Mouse (Mus musculus): ENCODE data around the gene Apoc3.
A peak's percentile ranks its signal among the peaks of the same experiment; 100 is the strongest.

The Apoc3 gene

DNA sequence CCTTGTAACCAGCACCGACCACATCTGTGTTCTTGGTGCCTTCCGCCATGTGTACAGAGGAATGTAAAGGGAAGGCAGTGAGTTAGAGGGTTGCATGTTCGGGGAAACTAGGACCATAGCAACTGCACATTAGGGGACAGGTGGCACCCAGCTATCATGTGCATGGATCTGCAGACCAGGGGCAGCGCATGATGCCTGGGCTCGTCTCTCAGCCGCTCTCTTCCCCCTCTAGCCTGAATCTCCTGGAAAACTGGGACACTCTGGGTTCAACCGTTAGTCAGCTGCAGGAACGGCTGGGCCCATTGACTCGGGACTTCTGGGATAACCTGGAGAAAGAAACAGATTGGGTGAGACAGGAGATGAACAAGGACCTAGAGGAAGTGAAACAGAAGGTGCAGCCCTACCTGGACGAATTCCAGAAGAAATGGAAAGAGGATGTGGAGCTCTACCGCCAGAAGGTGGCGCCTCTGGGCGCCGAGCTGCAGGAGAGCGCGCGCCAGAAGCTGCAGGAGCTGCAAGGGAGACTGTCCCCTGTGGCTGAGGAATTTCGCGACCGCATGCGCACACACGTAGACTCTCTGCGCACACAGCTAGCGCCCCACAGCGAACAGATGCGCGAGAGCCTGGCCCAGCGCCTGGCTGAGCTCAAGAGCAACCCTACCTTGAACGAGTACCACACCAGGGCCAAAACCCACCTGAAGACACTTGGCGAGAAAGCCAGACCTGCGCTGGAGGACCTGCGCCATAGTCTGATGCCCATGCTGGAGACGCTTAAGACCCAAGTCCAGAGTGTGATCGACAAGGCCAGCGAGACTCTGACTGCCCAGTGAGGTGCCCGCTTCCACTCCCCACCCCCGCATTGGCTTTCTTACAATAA, 5.6 kb downstream of the Apoc3 start:
- peak; percentile 85 for DNase-seq (ENCODE audit: low spot score)

DNA sequence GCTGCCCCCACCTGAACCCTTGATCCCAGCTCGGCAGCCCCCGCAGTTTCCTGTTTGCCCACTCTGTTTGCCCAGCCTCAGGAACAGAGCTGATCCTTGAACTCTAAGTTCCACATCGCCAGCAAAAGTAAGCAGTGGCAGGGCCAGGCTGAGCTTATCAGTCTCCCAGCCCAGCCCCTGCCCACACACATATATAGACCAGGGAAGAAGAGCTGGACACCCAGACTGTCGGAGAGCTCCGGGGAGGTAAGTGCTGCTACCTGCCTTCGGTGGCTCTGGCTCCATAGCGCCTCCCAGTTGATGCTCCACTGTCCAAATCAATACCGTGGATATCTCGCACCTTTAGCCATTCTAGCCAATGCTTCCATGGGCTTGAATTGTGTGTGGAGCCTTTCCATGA, 6.9 kb downstream of the Apoc3 start, which contains the start of gene Apoa1:
Gene Apoa1, plus strand, starts transcription at position 90 of the 400 bp plus-strand sequence.
- DNase-seq (ENCODE audit: low spot score), result no peak

DNA sequence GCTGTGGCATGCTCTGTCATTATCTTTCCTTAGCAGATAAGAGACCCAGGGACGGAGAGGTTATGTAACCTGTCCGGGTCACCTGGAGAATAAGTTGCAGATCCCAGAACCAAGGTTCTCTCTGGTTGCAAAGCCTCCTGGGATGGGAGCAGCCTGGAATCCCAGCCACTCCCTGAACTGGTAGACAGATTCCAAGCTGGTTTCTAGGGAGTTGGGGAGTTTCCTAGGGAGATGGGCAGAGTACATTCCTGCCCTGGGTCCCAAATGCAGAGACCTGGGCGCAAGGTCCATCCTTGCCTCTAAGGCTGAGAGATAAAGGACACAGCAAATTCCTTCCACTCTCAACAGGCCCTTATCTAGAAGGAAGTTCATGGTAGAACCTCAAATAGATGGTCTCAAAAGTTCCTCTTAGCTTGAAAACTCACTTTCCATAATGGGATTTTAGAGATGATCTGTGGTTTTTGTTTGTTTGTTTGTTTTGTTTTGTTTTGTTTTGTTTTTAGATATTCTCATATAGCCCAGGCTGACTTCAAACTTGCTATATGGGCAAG, 8.3 kb downstream of the Apoc3 start:
- DNase-seq (ENCODE audit: low spot score), result no peak

DNA sequence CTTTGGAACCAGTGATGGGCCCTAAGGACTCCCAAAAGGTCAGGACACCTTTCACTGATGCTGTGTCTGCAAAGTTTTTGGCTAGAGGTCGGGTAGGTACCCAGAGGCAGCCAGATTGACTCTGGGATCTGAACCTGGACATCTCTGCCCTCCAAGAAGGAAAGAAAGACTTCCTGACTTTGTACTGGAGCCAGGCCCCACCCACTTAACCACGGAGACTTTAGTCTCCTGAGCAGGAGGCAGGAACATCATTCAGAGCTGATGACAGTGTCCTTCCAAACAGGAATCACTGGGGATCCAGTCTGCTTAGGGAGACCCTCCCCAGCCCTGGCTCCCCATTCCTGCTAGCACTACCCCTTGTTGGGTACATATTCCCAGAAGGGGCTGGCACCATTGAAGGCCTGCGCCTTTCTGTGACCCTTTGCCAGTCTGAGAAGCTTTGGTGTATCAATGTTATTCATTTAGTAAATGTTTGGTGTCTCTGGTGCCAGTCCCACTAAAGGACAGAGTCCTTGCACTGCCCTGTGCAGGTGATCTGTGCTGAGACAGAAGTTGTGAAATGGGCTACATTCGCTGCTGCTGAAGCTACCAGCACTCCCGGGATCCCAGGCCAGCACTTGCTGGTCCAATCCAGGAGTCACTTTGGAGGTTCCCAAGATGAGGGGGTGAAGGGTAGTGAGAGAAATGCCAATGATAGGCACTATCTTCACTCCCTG, 10.3 kb downstream of the Apoc3 start:
- DNase-seq (ENCODE audit: low spot score), result no peak

DNA sequence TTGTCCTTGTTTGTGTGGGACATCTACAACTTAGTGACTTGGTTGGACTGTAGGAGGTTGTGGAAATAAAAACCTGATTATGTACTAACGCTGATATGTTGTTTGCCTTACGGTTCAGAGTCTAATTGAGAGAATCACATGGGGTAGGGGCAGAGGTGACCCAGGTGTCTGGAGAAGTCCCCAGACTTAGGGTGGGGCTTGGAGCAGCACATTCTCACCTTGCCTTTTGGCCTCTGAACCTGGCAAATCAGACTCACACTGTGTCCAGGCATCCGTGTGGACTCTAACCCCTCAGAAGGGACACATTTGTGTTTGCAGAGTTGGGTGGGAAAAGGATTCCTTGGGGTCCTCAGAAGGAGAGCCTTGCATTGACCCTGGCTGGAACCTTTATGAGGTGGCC, 11.3 kb downstream of the Apoc3 start:
- DNase-seq (ENCODE audit: low spot score), result no peak

DNA sequence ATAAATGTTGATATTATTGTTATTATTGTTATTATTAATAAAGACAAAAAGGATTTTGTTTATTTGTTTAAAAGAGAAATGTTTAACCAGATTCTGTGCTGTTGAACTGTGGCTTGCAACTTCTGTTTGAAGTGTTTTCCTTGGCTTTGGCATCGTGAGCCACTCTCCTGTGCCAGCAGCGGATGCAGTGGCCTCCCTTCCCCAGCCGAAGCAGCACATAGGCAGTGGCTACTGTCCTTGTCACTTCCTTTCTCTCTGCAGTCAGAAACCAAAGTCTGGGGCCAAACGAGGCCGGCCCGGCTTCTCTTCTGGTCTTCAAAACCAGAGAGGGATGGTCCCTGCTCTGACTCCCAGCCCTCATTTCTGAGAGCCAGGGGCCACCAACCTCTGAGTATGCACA, 12.3 kb downstream of the Apoc3 start:
- no peak for DNase-seq (ENCODE audit: low spot score)

DNA sequence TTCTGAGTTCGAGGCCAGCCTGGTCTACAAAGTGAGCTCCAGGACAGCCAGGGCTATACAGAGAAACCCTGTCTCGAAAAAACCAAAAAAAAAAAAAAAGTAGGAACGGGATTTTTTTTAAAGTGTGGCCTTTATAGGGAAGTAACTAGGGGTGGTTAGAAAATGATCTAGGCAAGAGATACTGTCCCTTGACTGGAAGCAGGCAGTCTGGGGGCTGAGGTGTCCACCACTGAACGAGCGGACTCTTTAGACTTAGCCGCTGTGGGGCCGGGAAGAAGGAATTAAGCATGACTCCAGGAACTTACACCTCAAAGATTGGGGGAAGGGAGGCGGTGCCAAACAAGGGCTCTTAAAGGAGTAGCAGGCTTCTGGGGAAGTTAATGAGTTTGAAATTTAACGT, 17.3 kb downstream of the Apoc3 start:
- no peak for DNase-seq (ENCODE audit: low spot score)

DNA sequence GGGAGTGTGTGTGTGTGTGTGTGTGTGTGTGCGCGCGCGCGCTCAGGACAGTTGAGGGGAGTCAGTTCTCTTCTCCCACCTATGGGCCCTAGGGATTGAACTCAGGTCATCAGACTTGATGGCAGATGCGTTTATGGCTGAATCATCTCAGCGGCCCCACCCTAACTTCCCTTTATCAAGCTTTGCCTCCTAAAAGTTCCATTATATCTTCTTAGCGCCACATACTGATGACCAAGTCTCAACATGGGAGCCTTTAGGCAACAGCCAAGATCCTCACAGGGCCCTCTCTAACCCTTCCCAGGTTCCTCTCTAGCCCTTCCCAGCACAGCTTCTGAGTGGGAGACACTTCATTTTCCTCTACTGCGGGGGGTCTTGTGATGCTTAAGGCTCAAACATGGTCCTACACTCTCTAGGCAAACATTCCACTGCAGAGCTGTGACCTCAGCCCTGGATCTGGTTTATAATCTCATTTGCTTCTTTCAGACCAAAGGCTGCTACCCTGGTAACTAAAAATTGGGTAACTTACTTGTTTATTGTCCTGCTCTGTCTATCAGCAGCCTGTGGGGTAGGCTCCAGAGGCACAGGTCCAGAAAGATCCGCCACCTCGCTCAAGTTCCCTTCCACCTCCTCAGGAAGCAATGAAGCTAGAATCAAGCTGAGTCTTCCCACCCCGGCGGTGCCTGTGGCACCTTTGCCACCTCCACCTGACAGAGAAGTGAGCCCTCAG, 18.5 kb downstream of the Apoc3 start:
- DNase-seq (ENCODE audit: low spot score), result no peak

DNA sequence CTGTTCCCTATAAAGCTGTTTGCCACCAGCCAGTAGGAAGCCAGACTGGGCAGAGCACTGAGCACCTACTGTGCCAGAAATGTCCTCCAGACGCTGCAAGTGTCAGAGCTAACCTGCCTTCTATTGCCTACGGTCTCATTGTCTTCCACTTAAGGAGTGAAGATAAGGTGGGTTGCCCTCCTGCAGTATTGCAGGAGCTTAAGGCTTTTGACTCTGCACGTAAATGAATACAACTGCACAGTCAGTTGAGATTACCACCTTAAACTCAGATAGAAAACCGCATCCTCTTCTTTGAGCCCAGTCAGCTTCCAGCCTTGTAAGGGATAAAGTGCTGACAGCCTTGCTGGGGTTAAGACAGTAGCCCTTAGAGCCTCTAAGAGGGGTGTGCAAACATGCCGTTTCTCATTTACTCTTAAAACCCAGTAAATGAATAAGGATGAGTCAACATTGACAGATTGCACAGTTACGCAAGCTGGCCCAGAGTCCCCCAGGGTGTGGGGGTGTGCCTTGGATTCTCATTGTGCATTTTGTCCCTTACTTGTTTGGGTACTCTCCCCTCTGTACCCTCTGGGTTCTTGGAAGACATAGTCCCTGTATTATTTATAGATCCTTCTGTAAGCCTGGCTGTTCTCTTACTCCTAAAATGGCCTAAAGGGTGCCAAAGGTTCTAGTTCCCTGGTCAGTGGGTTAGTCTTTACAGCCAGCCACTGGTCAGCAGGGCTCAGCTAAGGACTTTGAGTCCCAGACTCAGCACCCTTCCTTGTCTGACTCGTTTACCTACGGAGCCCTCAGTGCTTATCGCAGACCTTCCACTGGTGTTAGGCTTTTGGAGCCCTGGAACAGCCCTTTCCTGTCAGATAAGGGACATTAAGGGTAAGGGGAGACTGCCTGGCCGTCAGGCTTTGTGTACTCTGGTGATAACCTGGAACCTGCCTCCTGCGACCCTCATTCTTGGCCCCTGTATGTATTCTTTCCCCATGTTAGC, 19.8 kb downstream of the Apoc3 start:
- no peak for DNase-seq (ENCODE audit: low spot score)

DNA sequence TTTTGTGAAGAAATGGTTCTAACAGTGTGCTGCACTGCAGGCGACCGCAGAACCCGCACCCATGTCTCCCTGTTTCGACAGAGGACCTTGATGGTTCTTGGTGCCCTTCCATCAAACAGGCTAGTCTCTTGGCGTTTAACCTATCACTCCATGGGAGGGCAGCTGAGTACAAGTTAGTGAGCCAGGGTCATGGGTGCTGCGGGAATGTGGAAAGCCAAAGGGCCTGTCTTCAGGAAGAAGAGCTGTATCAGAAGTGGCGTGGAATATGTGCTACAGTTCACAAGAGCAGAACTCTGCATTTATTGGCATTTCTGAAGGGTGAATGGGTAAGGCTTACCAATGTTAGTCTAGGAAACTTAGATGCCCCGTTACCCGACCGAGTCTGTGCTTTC, 20.5 kb downstream of the Apoc3 start:
- DNase-seq (ENCODE audit: low spot score), result no peak

DNA sequence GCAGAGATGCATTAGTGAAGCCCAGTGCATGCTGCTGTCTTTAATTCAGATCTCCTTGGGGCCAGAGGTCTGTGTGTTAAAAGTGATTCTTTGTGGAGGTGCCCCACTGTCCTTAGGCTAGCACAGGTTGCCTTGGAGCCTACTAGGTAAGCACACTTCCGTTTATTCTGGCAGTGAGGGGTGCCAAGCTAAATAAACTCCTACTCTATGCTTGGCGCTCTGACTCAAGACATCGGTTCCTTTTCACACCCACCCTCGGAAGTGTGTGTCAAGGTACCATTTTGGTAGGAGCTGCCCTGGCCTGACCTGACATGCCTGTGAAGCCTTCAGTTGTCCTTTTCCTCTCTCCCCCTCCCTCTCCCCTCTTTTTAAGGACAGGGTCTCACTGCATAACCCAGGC, 21.2 kb downstream of the Apoc3 start:
- DNase-seq (ENCODE audit: low spot score), result no peak

DNA sequence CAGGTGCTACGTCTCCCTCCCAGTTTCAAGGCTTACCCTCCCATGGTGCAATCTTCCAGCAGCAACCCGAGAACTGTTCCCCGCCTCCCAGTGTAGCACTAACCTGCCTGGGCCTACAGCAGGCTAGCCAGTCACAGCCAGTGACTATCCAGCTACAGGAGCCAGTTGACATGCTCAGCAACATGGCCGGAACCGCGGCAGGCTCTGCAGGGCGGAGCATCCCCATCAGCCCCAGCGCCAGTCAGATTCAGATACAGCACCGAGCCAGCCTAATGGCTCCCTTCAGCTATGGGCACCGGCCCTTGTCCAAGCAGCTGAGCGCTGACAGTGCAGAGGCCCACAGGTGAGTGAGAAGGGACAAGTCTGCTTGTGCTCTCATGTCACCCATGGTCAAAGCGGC, 25.0 kb downstream of the Apoc3 start:
- DNase-seq (ENCODE audit: low spot score), result no peak

DNA sequence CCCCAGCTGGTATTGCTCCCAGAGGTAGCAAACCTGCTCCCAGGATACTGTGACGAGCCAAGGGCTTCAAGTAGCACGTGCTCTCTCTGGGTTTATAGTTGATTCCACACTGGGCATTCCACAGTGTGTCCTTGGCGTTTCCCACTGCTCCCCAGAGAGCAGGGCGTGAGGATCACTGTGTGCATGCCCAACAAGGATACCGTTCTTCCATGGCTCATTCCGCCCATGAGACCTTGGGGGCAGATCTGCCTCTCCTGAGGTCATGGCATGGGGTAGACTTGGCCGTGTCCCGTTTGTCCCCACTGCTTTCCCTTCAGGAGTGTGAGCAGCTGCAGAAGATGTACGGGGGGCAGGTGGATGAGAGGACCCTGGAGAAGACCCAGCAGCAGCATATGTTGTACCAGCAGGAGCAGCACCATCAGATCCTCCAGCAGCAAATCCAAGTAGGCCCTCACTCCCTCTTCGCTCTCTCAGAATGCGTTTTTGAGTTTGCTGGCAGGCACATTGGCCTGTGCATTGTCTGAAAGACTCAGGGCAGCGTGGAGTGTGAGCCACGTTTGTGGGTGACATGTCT, 26.9 kb downstream of the Apoc3 start:
- no peak for DNase-seq (ENCODE audit: low spot score)

DNA sequence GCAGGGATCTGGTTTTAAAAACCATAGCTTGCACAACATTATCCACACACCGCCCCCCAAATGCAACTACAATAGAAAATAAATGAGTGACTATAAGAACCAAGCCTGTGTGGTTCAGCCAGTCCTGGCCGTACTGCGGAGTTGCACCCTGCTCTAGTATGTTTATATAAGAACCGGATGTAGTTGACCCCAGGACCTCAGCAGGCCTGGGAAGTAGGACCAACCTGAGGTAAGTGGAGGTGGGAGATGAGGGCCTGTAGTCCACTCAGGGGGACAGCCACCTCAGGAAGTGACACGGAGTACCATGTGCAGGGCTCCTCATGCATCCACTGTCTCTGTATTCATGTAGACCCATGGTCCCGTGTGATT, 28.0 kb downstream of the Apoc3 start:
- DNase-seq (ENCODE audit: low spot score), result no peak

DNA sequence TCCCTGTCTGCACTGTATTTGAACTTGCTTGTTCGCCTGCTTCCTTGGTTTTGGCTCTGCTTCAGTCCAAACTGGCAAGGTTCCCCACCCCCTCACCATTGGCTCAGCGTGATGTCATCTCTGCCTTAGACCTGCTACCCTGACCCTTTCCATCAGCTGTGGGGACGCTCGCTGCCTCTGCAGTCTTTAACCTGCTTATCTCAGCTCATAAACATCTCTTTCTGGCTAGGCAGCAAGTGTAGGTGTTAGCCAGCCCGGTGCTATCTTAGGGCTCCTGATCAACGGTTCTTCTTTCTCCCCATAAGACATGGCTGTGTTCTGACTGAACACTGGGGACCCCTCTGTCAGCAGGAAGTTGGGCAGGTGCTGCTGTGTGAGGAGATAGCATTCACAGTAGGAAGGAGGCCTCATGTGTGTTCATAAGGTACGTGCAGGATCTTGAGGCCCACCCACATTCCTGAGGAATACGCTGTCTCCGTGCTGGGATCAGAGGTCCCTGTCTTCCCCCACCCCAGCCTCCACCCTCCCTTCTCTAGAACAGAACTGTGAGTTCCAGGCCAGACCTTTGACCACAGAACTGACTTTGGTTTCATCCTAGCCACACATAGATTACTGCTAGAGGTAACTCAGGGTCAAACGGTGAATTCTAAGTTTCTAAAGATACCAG, 28.5 kb downstream of the Apoc3 start:
- DNase-seq (ENCODE audit: low spot score), result no peak

DNA sequence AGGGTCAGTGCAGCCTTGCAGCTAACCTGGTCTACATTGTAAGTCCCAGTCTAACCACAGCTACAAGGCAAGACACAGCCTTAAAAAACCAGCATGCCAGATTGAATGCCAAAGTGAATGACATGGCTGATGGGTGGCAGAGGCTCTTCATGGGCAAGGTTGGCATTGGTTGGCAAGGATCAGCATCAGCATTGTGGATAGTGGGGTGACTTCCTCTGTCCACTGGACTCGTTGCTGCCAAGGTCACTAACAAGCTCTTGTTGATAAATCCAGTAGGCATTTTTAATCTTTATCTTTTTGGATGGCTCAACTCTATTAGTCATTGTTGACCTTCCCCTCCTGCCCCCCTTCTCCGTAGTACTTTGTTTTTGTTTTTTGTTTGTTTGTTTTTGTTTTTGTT, 35.8 kb downstream of the Apoc3 start:
- no peak for DNase-seq (ENCODE audit: low spot score)

DNA sequence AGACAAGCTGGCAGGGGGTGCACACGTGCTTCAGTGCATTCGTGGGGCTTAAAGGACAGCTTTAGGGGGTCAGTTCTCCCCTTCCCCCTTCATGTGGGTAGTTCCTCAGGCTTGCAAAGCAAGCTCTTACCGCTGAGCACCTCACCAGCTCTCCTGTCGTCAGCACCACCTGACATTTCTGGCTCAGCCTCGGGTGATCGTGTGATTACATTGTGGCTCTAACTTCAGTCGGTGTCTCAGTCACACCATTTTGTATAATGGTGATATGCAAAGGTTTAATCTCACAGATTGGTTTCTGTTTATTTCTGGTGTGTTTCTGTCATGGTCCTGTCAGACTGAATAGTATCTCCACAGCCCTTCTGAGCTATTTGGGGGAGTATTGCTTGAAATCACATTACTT, 36.5 kb downstream of the Apoc3 start:
- no peak for DNase-seq (ENCODE audit: low spot score)

DNA sequence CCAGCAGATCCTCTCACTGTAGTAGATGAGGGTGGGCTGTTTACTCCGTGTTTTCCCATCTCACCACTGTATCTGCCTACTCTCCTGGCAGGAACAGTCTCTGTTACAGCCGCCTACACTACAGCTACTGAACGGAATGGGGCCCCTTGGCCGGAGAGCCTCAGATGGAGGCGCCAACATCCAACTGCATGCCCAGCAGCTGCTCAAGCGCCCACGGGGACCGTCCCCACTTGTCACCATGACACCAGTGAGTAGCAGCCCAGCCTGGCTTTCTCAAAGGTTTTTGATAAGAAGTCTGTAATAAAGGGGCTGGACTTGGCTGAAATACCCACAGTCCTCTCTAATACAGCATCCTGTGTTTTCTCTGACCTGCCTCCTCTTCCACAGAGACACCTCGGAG, 37.0 kb downstream of the Apoc3 start:
- DNase-seq (ENCODE audit: low spot score), result no peak

DNA sequence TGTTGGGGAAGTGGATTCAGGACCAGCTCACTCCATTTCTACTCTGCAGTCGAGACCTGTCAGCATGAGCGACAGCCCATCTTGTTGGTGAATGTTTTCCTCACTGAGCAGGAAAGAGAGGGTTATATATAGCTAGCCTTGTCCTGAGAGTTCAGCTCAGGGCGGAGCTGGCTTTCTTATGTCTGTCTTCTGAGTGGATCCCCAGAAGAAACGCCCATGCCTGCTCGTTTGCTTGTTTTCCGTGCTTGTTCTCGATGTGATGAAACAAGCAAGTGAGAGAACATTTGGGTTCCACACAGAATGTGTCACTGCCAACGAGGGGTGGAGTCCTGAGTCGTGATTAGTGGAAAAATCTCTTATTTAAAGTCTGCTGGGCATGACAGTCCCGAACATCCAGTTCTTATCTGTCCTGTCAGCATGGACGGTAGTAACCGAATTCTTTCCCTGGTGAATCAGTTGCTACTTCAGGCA, 38.7 kb downstream of the Apoc3 start:
- no peak for DNase-seq (ENCODE audit: low spot score)

DNA sequence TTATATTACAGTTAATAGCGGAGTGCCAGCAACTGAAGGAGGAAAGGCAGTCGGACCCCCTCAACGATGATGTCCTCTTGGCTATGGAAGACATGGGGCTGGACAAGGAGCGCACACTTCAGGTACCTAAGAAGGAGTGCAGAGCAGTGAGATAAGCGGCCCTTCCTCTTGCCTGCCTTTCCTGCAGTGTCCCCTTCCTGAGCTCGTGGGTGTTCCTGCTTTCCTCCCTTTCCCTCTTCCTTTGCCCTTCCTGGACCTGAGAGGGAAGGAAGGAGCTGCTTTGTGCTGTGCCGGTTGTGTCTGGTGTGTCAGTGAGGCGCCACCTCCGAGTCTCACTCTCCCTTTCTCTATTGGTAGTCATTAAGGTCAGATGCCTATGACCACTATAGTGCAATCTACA, 40.6 kb downstream of the Apoc3 start:
- DNase-seq (ENCODE audit: low spot score), result no peak

All from left cerebral cortex, adult 11 months (tissue).